Mouse (Mus musculus) heart, embryonic 12.5 days (tissue): ENCODE data around the gene Itfg2. TPM values are rescaled to one million over a fixed set of nuclear protein-coding genes. Genes with fewer than 3 reads are reported as not detected.
"Not testable (repeated sequence)": the region's sequence is repeated elsewhere in the genome, so short reads cannot be mapped to it uniquely, and the experiment has no call there.

Source experiments
- ATAC-seq: fragments of 200-750 bp; cut with Nextera tagmentation; 2 replicates; pipeline ENCODE4 v1.8.0; 2017; ENCODE audit warnings: moderate TSS enrichment, moderate library complexity; ENCODE audit not compliant: insufficient number of reproducible peaks, low FRiP score
- H3K27ac ChIP-seq: fragments of 300-500 bp; sonication (generic); 2 replicates; pipeline ENCODE4 v1.5.1; 2016; ENCODE audit warnings: mild to moderate bottlenecking, moderate library complexity; ENCODE audit not compliant: poor library complexity, severe bottlenecking
- H3K27me3 ChIP-seq: fragments of 300-500 bp; sonication (generic); replicated peaks from 2 replicates; pipeline ENCODE4 v1.6.1; 2016; ENCODE audit warnings: mild to moderate bottlenecking, moderate library complexity
- H3K36me3 ChIP-seq: fragments of 300-500 bp; sonication (generic); 2 replicates; pipeline ENCODE4 v1.6.1; 2016; ENCODE audit warnings: mild to moderate bottlenecking, moderate library complexity
- H3K4me1 ChIP-seq: fragments of 300-500 bp; sonication (generic); replicated peaks from 2 replicates; pipeline ENCODE4 v1.6.1; 2016; ENCODE audit warnings: mild to moderate bottlenecking
- H3K4me2 ChIP-seq: fragments of 300-500 bp; sonication (generic); 2 replicates; pipeline ENCODE4 v1.6.1; 2016; ENCODE audit warnings: mild to moderate bottlenecking, moderate library complexity
- H3K4me3 ChIP-seq: fragments of 300-500 bp; sonication (generic); 2 replicates; pipeline ENCODE4 v1.5.1; 2016; ENCODE audit warnings: mild to moderate bottlenecking
- H3K9ac ChIP-seq: fragments of 300-500 bp; sonication (generic); 2 replicates; pipeline ENCODE4 v1.6.1; 2016; ENCODE audit warnings: mild to moderate bottlenecking, moderate library complexity
- H3K9me3 ChIP-seq: fragments of 300-500 bp; sonication (generic); replicated peaks from 2 replicates; pipeline ENCODE4 v1.6.1; 2016; ENCODE audit warnings: mild to moderate bottlenecking, moderate library complexity
- WGBS: fragments of 180-500 bp; shearing (Covaris S2); methylation state at CpG from one replicate; pipeline ENCODE4 v1.1.7; 2016; 5-methylcytosine and 5-hydroxymethylcytosine counted together
- polyA plus RNA-seq: library from polyadenylated mRNA; unstranded; fragments of >200 nt; fragmentation: Nextera tagmentation; extraction: Ambion mirVana; gene quantifications from 2 replicates; pipeline ENCODE4 v1.2.1, GENCODE M21; 2016

Gene Itfg2
- polyA plus RNA-seq, 1 experiment from 2014 or later, result 29.1 TPM

DNA sequence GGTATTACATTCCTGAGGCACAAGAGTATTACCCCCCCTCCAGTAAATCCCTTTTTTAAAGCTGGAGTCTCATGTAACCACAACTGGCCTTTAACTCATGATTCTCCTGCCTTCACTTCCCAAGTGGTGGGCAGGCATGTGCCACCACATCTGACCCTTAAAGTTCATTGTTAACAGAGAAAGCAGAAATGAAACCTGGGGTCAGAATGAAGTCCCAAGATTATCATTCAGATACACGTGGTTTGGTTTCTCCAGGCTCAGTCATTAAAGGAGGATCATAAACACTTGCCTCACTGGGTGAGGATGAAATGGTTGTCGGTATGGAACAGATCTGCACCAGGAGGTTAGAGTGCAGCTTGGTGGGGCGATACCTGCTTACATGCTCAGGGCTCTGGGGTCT lies 43.5 kb downstream of the Itfg2 start:
- no peak overlapping the region for H3K9ac ChIP-seq
- no peak overlapping the region for H3K4me2 ChIP-seq
- no peaks in the 10 kb centered on the region for H3K9me3 ChIP-seq
- no peaks in the 10 kb centered on the region for H3K4me1 ChIP-seq
- no peak overlapping the region for H3K27ac ChIP-seq
- no peak for ATAC-seq
- no peak overlapping the region for H3K4me3 ChIP-seq
- peaks cover 9% of the 10 kb centered on the region for H3K36me3 ChIP-seq
- 75% methylated on average over 3 of the region's 3 CpGs for WGBS
- no peaks in the 10 kb centered on the region for H3K27me3 ChIP-seq

DNA sequence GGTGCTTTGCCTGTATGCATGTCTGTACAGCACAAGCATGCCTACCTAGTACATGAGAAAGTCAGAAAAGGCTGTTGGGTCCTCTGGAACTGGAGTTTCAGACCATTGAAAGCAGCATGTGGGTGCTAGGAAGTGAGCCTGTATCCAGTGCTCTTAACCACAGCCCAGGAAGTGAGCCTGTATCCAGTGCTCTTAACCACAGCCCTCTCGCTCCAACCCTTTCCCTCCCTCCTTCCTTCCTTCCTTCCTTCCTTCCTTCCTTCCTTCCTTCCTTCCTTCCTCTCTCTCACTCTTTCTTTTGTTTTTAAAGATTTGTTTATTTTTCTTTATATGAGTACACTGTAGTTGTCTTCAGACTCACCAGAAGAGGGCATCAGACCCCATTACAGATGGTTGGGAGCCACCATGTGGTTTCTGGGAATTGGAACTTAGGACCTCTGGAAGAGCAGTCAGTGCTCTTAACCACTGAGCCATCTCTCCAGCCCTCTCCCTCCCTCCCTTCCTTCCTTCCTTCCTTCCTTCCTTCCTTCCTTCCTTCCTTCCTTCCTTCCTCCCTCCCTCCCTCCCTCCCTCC lies 44.0 kb downstream of the Itfg2 start:
- H3K27ac ChIP-seq, ATAC-seq, H3K9ac ChIP-seq, H3K27me3 ChIP-seq, H3K9me3 ChIP-seq, H3K4me1 ChIP-seq, H3K4me3 ChIP-seq, H3K4me2 ChIP-seq: not testable (repeated sequence)
- WGBS, result 58% methylated on average over 1 of the region's 1 CpGs
- peaks cover 11% of the 10 kb centered on the region for H3K36me3 ChIP-seq

DNA sequence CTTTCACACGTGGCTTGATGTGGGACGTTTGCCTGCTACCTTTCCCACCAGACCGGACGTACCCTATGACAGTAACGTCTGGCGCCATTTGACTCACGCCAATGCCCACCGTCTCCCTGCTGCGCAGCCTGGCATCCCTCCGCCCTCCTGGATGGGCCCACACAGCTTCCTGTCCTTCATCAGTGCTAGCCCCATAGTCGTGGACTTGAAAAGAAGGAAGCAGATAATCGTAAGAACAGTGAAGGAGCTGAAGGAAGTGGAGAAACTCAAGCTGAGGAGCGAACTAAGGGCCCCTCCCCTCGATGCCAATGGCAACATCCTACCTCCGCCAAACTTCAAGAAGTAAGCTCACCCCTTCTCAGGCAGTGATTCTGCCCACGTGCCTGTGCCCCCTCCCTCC lies 45.1 kb downstream of the Itfg2 start:
- Histone ChIP-seq H3K4me3 (no peak overlapping the region), H3K36me3 (peaks cover 16% of the 10 kb centered on the region), H3K9ac (no peak overlapping the region), H3K27ac (no peak overlapping the region), H3K4me1 (0 out of 2 replicates have a peak, but pooled peaks cover 7% of the 10 kb centered on the region), H3K4me2 (no peak overlapping the region), H3K27me3 (no peaks in the 10 kb centered on the region), H3K9me3 (no peaks in the 10 kb centered on the region)
- ATAC-seq, result no peak
- WGBS, result 79% methylated on average over 16 of the region's 16 CpGs

DNA sequence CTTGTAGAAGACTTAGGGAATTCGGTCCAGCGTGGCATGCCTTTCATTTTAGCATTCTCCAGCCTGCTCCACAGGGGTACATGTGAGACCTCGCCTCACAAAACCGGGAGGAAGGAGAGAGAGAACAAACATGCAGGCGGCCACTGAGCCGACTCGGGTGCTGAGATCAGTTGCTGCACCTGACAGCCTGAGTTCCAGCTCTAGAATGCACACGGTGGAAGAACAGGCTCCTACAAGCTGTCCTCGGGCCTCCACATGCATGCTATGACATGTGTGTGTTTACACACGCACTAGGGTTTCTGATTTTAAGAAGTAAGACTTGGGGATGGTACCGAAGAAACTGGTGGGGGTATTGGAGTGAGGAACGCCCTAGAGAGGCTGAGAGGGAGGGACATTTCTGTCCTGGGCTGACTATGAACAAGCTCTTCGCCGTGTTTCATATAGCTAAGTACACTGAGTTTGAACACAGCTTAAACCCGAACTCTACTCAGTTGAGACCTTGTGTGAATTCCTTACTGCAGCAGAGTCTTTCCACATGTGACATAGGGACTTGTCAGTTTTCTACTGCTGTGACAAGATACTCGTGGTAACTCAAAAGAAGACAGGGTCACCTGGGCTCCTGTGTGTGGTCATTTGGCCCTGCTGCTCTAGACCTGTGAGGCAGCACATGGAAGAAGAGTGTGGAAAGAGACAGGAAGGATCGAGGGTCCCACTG lies 48.2 kb downstream of the Itfg2 start:
- WGBS, result 89% methylated on average over 17 of the region's 17 CpGs
- Histone ChIP-seq H3K4me2 (no peak overlapping the region), H3K9ac (no peak overlapping the region), H3K27me3 (no peaks in the 10 kb centered on the region), H3K9me3 (no peaks in the 10 kb centered on the region), H3K4me1 (0 out of 2 replicates have a peak, but pooled peaks cover 10% of the 10 kb centered on the region), H3K4me3 (no peak overlapping the region), H3K36me3 (peaks cover 47% of the 10 kb centered on the region), H3K27ac (no peak overlapping the region)
- no peak for ATAC-seq

DNA sequence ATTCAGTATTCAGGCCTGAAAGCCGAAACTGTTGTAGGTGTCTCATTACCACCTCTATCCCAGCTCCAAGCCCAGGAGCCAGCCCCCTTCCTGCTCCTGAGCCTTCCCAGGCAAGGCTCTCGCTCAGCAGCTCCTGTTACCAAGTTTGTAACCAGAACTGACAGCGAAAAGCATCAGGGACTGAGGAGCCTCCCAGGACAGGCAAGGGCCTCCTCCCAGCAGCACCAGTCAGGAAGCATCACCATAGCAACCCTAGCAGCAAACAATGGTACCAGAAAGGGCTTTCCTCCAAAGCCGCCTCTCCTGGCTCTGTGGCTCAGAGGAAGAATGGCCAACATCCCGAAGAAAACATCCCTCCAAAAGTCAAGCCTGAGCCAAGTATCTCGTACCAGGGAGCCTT lies 49.5 kb downstream of the Itfg2 start, which contains the start of the genes Tex52 and Gm44596:
Tex52 (plus strand) TSS at position 265 of the 400 bp plus-strand sequence.
Gm44596 (plus strand) TSS at position 312 of the 400 bp plus-strand sequence.
- Histone ChIP-seq H3K27me3 (no peaks in the 10 kb centered on the region), H3K9me3 (no peaks in the 10 kb centered on the region), H3K9ac (no peak within 1 kb of the TSS), H3K4me3 (no peak within 1 kb of the TSS), H3K36me3 (peaks cover 61% of the 10 kb centered on the region), H3K4me1 (0 out of 2 replicates have a peak, but pooled peaks cover 10% of the 10 kb centered on the region), H3K4me2 (no peak within 1 kb of the TSS), H3K27ac (no peak within 1 kb of the TSS)
- ATAC-seq, result peak; percentile 70; the same call in 1 of the 2 replicates
- 40% methylated on average over 6 of the region's 6 CpGs for WGBS

DNA sequence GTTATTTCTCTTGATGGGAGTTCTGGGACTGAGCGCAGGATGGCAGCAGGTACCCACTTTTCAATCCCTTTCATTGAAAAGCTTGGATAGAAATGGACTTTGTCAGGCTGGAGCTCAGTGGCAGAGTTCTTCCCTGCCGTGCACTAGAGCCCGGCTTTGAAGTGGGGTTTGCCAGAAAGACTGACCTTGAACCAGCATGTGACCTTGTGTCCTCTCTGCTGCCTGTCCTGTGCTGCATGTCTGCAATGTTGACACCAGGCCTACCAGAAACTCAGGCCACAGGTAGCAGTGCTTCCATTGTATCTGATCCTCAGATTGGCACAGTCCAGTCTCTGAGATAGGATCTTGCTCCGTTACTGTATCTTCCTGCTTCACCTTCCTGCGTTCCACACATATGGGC lies 54.7 kb downstream of the Itfg2 start:
- Histone ChIP-seq H3K4me1 (peaks cover 19% of the 10 kb centered on the region), H3K4me3 (no peak overlapping the region), H3K9me3 (no peaks in the 10 kb centered on the region), H3K27ac (no peak overlapping the region), H3K36me3 (peaks cover 96% of the 10 kb centered on the region), H3K4me2 (no peak overlapping the region), H3K27me3 (no peaks in the 10 kb centered on the region), H3K9ac (no peak overlapping the region)
- WGBS, result 81% methylated on average over 5 of the region's 5 CpGs
- ATAC-seq, result no peak

DNA sequence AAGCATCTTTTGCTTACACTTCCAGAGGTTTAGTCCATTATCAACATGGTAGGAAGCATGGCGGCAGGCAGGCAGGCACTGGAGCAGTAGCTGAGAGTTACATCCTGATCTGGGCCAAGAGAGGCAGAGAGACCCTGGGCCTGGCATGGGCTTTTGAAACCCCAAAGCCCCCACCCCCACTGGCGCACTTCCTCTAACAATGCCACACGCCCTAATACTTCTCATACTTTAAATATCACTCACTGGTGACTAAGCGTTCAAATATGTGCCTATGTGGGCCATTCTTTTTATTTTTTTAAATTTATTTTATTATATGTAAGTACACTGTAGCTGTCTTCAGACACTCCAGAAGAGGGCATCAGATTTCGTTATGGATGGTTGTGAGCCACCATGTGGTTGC lies 58.3 kb downstream of the Itfg2 start:
- no peak overlapping the region for H3K27ac ChIP-seq
- no peaks in the 10 kb centered on the region for H3K9me3 ChIP-seq
- no peak overlapping the region for H3K9ac ChIP-seq
- H3K4me1 ChIP-seq, result peaks cover 24% of the 10 kb centered on the region
- no peak for ATAC-seq
- H3K27me3 ChIP-seq, result no peaks in the 10 kb centered on the region
- H3K36me3 ChIP-seq, result peaks cover 61% of the 10 kb centered on the region
- H3K4me3 ChIP-seq, result no peak overlapping the region
- no peak overlapping the region for H3K4me2 ChIP-seq
- 87% methylated on average over 5 of the region's 5 CpGs for WGBS

DNA sequence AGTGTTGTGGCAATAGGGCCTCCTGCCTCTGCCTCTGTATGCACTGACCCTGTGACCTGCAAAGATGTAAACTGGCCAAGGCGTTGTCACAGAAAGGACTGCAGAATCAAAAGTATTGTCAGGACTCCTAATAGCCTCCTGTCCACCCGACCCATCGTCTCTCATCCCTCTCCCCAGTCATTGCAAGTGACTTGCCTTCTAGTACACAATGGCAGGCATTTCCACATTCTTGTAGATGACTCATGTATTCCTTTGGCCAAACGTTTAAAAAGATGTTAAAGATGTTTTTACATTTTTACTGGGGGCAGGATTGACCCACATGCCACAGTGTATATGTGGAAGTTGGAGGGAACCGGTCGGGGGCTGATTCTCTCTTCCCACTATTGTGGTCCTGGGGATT lies 60.0 kb downstream of the Itfg2 start:
- WGBS, result 78% methylated on average over 6 of the region's 6 CpGs
- Histone ChIP-seq H3K4me2 (no peak overlapping the region), H3K36me3 (peaks cover 43% of the 10 kb centered on the region), H3K4me3 (no peak overlapping the region), H3K9ac (no peak overlapping the region; the same call in 1 of the 2 replicates), H3K27me3 (no peaks in the 10 kb centered on the region), H3K4me1 (peaks cover 30% of the 10 kb centered on the region), H3K9me3 (no peaks in the 10 kb centered on the region), H3K27ac (no peak overlapping the region)
- ATAC-seq, result no peak

DNA sequence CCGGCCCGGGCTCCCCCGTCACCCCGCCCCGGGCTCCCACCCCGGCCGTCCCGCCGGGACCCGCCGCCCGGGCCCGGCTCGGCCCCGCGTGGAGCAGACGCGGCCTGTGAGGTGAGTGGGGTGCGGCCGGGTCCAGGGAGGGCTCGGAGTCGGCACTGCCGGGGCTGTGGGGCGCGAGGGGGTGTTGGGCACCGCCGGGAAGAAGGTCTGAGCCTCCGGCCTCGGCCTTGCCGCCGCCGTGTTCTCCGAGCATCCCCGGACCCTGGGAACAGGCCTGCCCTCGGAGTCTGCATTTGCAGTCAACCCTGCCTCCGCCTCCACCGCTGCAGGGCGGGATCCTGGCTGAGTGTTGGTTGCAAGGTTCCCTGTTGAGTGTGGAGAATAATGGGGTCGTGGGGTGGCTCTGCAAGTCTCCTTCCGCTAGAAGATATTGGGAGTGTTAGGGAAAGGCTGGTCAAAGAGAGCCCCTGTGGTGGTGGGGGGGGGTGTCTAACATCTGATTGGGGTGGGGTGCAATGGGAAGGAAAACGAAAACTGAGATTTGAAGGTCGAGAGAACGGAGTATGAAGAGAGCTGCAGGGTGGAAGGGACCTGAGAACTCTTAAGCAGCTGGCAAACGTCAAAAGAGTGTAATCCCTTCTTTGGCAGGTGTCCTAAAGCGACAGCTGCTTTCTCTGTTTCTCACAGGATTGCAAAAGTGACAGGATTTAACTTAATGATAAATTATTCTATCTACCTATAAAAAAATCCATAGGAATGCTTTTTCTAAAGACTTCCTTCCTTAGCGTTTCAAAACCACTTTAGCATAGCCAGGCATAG lies 61.5 kb downstream of the Itfg2 start:
- Histone ChIP-seq H3K9ac (peak overlapping the region; percentile 94), H3K9me3 (no peaks in the 10 kb centered on the region)
- peak; percentile 20 for ATAC-seq

DNA sequence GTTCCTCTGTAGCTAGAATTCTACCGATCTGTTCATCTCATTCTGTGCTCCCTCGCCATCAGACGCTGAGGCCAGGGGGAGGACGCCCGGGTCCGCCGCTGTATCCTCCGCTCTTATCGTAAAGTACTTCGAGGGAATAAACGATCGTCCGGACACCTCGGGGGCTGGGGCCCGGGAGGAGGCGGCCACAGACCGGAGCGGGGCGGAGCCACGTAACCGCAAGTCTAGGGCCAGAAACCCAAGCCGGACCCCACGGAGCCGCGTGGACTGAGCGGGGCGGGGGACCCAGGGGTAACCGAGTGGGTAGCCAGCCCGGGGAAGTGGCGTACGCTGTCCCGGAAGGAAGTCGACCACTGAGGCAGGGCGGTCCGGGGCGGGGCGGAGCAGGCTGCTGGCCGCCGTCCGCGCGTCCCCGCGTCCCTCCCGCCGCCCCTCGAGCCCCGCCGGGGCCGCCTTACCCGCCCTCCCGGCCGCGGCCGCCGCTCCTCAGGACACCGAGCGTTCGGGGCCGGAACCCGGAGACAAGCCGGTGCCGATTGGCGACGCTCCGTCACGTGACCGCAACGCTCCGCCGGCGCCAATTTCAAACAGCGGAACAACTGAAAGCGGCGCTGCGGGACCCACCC lies 62.2 kb downstream of the Itfg2 start, which contains the start of the genes Rhno1 and Foxm1:
Rhno1 (minus strand) TSS at position 531 of the 626 bp plus-strand sequence.
Foxm1 (plus strand) TSS at position 587 of the 626 bp plus-strand sequence.
- Histone ChIP-seq H3K4me2 (peak within 1 kb of the TSS; percentile 95), H3K4me1 (peaks cover 30% of the 10 kb centered on the region), H3K9ac (peak within 1 kb of the TSS; percentile 94), H3K27me3 (no peaks in the 10 kb centered on the region), H3K4me3 (peak within 1 kb of the TSS; percentile 95), H3K9me3 (no peaks in the 10 kb centered on the region), H3K36me3 (peaks cover 38% of the 10 kb centered on the region), H3K27ac (peak within 1 kb of the TSS; percentile 92)
- under 1% methylated on average over 54 of the region's 76 CpGs for WGBS
- peak; percentile 90 for ATAC-seq

More for the DNA sequence above, 61.5 kb downstream of the Itfg2 start:
- Histone ChIP-seq H3K4me1 (peaks cover 30% of the 10 kb centered on the region), H3K36me3 (peaks cover 37% of the 10 kb centered on the region), H3K27me3 (no peaks in the 10 kb centered on the region), H3K27ac (peak overlapping the region; percentile 92), H3K4me3 (peak overlapping the region; percentile 95), H3K4me2 (peak overlapping the region; percentile 95)
- 1% methylated on average over 38 of the region's 46 CpGs for WGBS
